ENCODE assay signal across 9 mouse cellular contexts in the genomic region with DNA sequence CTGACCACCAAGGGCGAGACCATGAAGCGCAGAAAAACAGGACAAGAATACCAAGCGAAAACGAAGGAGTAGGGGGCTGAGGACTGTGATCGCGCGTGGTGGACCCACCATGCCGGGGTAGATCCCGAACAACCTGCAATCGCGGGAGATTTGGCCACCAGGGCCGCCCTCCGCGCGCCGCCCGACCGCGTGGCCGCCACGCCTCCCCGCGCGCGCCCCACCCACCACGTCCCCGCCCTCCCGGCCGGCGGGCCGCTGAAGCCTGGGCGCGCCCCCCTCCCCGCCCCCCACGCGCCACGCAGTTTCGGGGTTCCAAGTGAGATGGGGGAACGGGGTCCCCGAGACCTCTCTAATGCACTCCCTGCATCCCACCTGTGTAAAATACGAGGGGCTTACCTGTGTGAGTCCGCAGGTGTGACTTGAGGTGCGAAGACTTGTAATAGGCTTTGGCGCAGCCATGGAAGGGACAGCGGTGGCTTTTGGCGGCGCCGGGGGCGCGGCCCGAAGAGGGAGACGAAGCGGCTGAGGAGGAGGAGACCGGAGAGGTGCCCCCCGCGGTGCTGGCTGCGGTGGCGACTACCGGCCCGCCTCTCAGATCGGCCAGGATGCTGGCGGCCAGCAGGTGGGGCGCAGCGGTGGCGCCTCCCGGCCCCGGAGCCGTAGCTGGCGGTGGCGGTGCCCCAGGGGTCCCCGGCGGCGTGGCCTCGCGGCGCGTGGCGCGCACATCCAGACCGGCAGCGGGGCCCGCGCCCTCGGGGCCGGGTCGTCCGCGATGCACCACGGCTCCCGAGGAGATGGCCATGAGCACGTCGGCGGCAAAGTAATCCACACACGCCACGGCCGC. TPM values are rescaled to one million over a fixed set of nuclear protein-coding genes. Genes with fewer than 3 reads are reported as not detected.
A peak's percentile ranks its signal among the peaks of the same experiment; 100 is the strongest.
DNase-seq lines count a peak whose midpoint lies in the region; ATAC-seq and TF ChIP-seq lines count a peak whose summit lies in the region.
"Had no signal": no experiment of that assay in that cellular context is flagged by ENCODE, and none has a peak within 500 bp of the region (broad histone marks: within the 10 kb centered on the region; RNA-seq: fewer than 3 reads in every experiment).

No protein-coding gene starts in this region.

- peak overlapping the region; percentile 87 for H3K4me2 ChIP-seq in forebrain, embryonic 16.5 days (ENCODE audit: low read length)
- H3K4me2 ChIP-seq in intestine, embryonic 14.5 days (ENCODE audit: low read length), result peak overlapping the region; percentile 87
- H3K4me2 ChIP-seq in liver, embryonic 16.5 days (ENCODE audit: low read depth, low read length), result peak overlapping the region; percentile 96

- peak overlapping the region; percentile 93 for H3K27ac ChIP-seq in bone marrow, adult 2 months (ENCODE audit: control insufficient read depth, insufficient read depth, low read depth, low read length, poor library complexity)
- H3K27ac ChIP-seq in forebrain, embryonic 16.5 days (ENCODE audit: low read length), result peak overlapping the region; percentile 89
- H3K27ac ChIP-seq in intestine, embryonic 14.5 days (ENCODE audit: low read depth), result peak overlapping the region; percentile 92
- H3K27ac ChIP-seq in liver, embryonic 16.5 days (ENCODE audit: low read length), result peak overlapping the region; percentile 98

- H3K4me3 ChIP-seq in bone marrow, adult 2 months (replicated peaks; ENCODE audit: control insufficient read depth, low read depth, low read length), result peak overlapping the region; percentile 89
- peak overlapping the region; percentile 70 for H3K4me3 ChIP-seq in forebrain, embryonic 16.5 days (replicated peaks; ENCODE audit: low read length)
- peak overlapping the region; percentile 81 for H3K4me3 ChIP-seq in intestine, embryonic 14.5 days (ENCODE audit: low read depth, low read length)
- peak overlapping the region; percentile 85 for H3K4me3 ChIP-seq in liver, embryonic 16.5 days (ENCODE audit: low read depth, low read length)

- DNase-seq in left cerebral cortex, adult 18-20 months (ENCODE audit: low spot score in 2 of 2), result peak; percentile 61 to 63
- no peak for DNase-seq in left cerebral cortex, adult 8-10 months (ENCODE audit: low spot score in 2 of 2)
- DNase-seq in intestine, embryonic 14.5 days (ENCODE audit: low spot score), result peak; percentile 86
- DNase-seq in retina, embryonic 14.5 days (ENCODE audit: low spot score), result peak; percentile 52
- DNase-seq in urinary bladder, postnatal 14 days (ENCODE audit: low spot score), result peak; percentile 65

- H3K36me3 ChIP-seq in forebrain, embryonic 16.5 days (ENCODE audit: control insufficient read depth, insufficient read depth), result no peaks in the 10 kb centered on the region
- no peaks in the 10 kb centered on the region for H3K36me3 ChIP-seq in intestine, embryonic 14.5 days (ENCODE audit: control insufficient read depth, insufficient read depth, low read length)
- H3K36me3 ChIP-seq in liver, embryonic 16.5 days (ENCODE audit: control insufficient read depth, insufficient read depth), result no peaks in the 10 kb centered on the region

- H3K9me3 ChIP-seq in forebrain, embryonic 16.5 days (ENCODE audit: control insufficient read depth, low read length), result no peaks in the 10 kb centered on the region
- no peaks in the 10 kb centered on the region for H3K9me3 ChIP-seq in intestine, embryonic 14.5 days (ENCODE audit: control insufficient read depth, low read length)
- no peaks in the 10 kb centered on the region for H3K9me3 ChIP-seq in liver, embryonic 16.5 days (replicated peaks; ENCODE audit: control insufficient read depth, low read length)

- no peak for TF ChIP-seq CTCF in bone marrow, adult 2 months (IDR thresholded peaks at IDR 0.05; ENCODE audit: control insufficient read depth, insufficient read depth, low read length)

- peak; percentile 0; the same call in 1 of the 2 replicates for ATAC-seq in forebrain, embryonic 16.5 days
- no peak for ATAC-seq in intestine, embryonic 14.5 days (replicated peaks; ENCODE audit: low FRiP score, low TSS enrichment, low read depth)
- peak; percentile 8; the same call in 1 of the 2 replicates for ATAC-seq in liver, embryonic 16.5 days (ENCODE audit: low read depth)

- TF ChIP-seq POLR2A in bone marrow, adult 2 months (IDR thresholded peaks at IDR 0.05; ENCODE audit: borderline replicate concordance, control insufficient read depth, low read depth, low read length), result no peak

- no peaks in the 10 kb centered on the region for H3K27me3 ChIP-seq in forebrain, embryonic 16.5 days (replicated peaks; ENCODE audit: control insufficient read depth, insufficient read depth, low read length)
- no peaks in the 10 kb centered on the region for H3K27me3 ChIP-seq in intestine, embryonic 14.5 days (replicated peaks; ENCODE audit: control insufficient read depth, insufficient read depth, low read length)
- H3K27me3 ChIP-seq in liver, embryonic 16.5 days (ENCODE audit: control insufficient read depth, insufficient read depth, low read depth, low read length), result no peaks in the 10 kb centered on the region

- WGBS in bone marrow, adult 2 months, result under 1% methylated on average over 84 of the region's 96 CpGs
- 0% methylated on average over 82 of the region's 96 CpGs for WGBS in forebrain, embryonic 16.5 days
- WGBS in intestine, embryonic 14.5 days, result under 1% methylated on average over 68 of the region's 96 CpGs
- WGBS in liver, embryonic 16.5 days (ENCODE audit: insufficient replicate concordance), result under 1% methylated on average over 85 of the region's 96 CpGs

- H3K9ac ChIP-seq in forebrain, embryonic 16.5 days (replicated peaks; ENCODE audit: low read depth, low read length), result peak overlapping the region; percentile 65
- H3K9ac ChIP-seq in intestine, embryonic 14.5 days (ENCODE audit: low read length), result peak overlapping the region; percentile 69
- peak overlapping the region; percentile 87 for H3K9ac ChIP-seq in liver, embryonic 16.5 days (ENCODE audit: low read depth, low read length)

- peaks cover 13% of the 10 kb centered on the region for H3K4me1 ChIP-seq in bone marrow, adult 2 months (ENCODE audit: control insufficient read depth, insufficient read depth, low read length)
- H3K4me1 ChIP-seq in forebrain, embryonic 16.5 days (replicated peaks; ENCODE audit: control insufficient read depth, insufficient read depth, low read length), result peaks cover 44% of the 10 kb centered on the region
- peaks cover 31% of the 10 kb centered on the region for H3K4me1 ChIP-seq in intestine, embryonic 14.5 days (replicated peaks; ENCODE audit: control insufficient read depth, insufficient read depth, low read length)
- H3K4me1 ChIP-seq in liver, embryonic 16.5 days (ENCODE audit: control insufficient read depth, low read depth, low read length), result peaks cover 65% of the 10 kb centered on the region

RNA-seq across cellular contexts. Expression of gene Klf16, which starts 0.5 kb away (rescaled TPM):
- total RNA-seq in left cerebral cortex, adult 18-20 months (2021), result 10 to 100 TPM; 54.8 to 68.7 TPM
- total RNA-seq in left cerebral cortex, adult 8-10 months (2022), result 10 to 100 TPM; 53.0 to 65.9 (median 61.2) TPM
- polyA plus RNA-seq in bone marrow, adult 2 months (2011; ENCODE audit: insufficient read depth, insufficient read length, low replicate concordance, missing spikeins), result 13.4 and 18.6 TPM in 2 replicates
- 9.2 and 10.1 TPM in 2 replicates for polyA plus RNA-seq in forebrain, embryonic 16.5 days (2015; fragmentation: Nextera tagmentation; extraction: Ambion mirVana)
- polyA plus RNA-seq in intestine, embryonic 14.5 days (2014; fragmentation: Nextera tagmentation; extraction: Ambion mirVana), result 9.7 and 12.1 TPM in 2 replicates
- polyA plus RNA-seq in liver, embryonic 16.5 days (2015; fragmentation: Nextera tagmentation; extraction: Ambion mirVana), result 9.6 and 10.7 TPM in 2 replicates

RNA-seq across cellular contexts. Expression of gene Abhd17a, which starts 13.6 kb away (rescaled TPM):
- 100 to 1,000 TPM; 179 to 185 TPM for total RNA-seq in left cerebral cortex, adult 18-20 months (2021)
- 100 to 1,000 TPM; 157 to 168 (median 166) TPM for total RNA-seq in left cerebral cortex, adult 8-10 months (2022)
- 44.4 and 53.1 TPM in 2 replicates for polyA plus RNA-seq in bone marrow, adult 2 months (2011; ENCODE audit: insufficient read depth, insufficient read length, low replicate concordance, missing spikeins)
- polyA plus RNA-seq in forebrain, embryonic 16.5 days (2015; fragmentation: Nextera tagmentation; extraction: Ambion mirVana), result 92.2 and 93.1 TPM in 2 replicates
- polyA plus RNA-seq in intestine, embryonic 14.5 days (2014; fragmentation: Nextera tagmentation; extraction: Ambion mirVana), result 99.4 and 114 TPM in 2 replicates
- polyA plus RNA-seq in liver, embryonic 16.5 days (2015; fragmentation: Nextera tagmentation; extraction: Ambion mirVana), result 31.4 and 35.9 TPM in 2 replicates

RNA-seq across cellular contexts. Expression of gene Rexo1, which starts 15.2 kb away (rescaled TPM):
- 10 to 100 TPM; 41.4 to 42.3 TPM for total RNA-seq in left cerebral cortex, adult 18-20 months (2021)
- total RNA-seq in left cerebral cortex, adult 8-10 months (2022), result 10 to 100 TPM; 40.7 to 46.6 (median 44.7) TPM
- 46.3 and 55.3 TPM in 2 replicates for polyA plus RNA-seq in bone marrow, adult 2 months (2011; ENCODE audit: insufficient read depth, insufficient read length, low replicate concordance, missing spikeins)
- polyA plus RNA-seq in forebrain, embryonic 16.5 days (2015; fragmentation: Nextera tagmentation; extraction: Ambion mirVana), result 28.1 and 30.3 TPM in 2 replicates
- polyA plus RNA-seq in intestine, embryonic 14.5 days (2014; fragmentation: Nextera tagmentation; extraction: Ambion mirVana), result 28.9 and 31.5 TPM in 2 replicates
- polyA plus RNA-seq in liver, embryonic 16.5 days (2015; fragmentation: Nextera tagmentation; extraction: Ambion mirVana), result 10.9 and 12.1 TPM in 2 replicates

RNA-seq across cellular contexts. Expression of gene Scamp4, which starts 26.1 kb away (rescaled TPM):
- 10 to 100 TPM; 49.1 to 50.5 TPM for total RNA-seq in left cerebral cortex, adult 18-20 months (2021)
- total RNA-seq in left cerebral cortex, adult 8-10 months (2022), result 10 to 100 TPM; 38.8 to 46.5 (median 43.1) TPM
- 12.9 and 17.2 TPM in 2 replicates for polyA plus RNA-seq in bone marrow, adult 2 months (2011; ENCODE audit: insufficient read depth, insufficient read length, low replicate concordance, missing spikeins)
- polyA plus RNA-seq in forebrain, embryonic 16.5 days (2015; fragmentation: Nextera tagmentation; extraction: Ambion mirVana), result 69.9 and 77.2 TPM in 2 replicates
- 108 and 111 TPM in 2 replicates for polyA plus RNA-seq in intestine, embryonic 14.5 days (2014; fragmentation: Nextera tagmentation; extraction: Ambion mirVana)
- 35.3 and 38.3 TPM in 2 replicates for polyA plus RNA-seq in liver, embryonic 16.5 days (2015; fragmentation: Nextera tagmentation; extraction: Ambion mirVana)

RNA-seq across cellular contexts. Expression of gene Adat3, which starts 26.1 kb away (rescaled TPM):
- 1 to 10 TPM; 2.3 to 6.4 TPM for total RNA-seq in left cerebral cortex, adult 18-20 months (2021)
- total RNA-seq in left cerebral cortex, adult 8-10 months (2022), result 1 to 10 TPM in 3 of 4 experiments, not detected in 1; 1.3 to 4.1 (median 3.4) TPM
- 2.2 and 3.2 TPM in 2 replicates for polyA plus RNA-seq in bone marrow, adult 2 months (2011; ENCODE audit: insufficient read depth, insufficient read length, low replicate concordance, missing spikeins)
- 6.4 and 6.7 TPM in 2 replicates for polyA plus RNA-seq in forebrain, embryonic 16.5 days (2015; fragmentation: Nextera tagmentation; extraction: Ambion mirVana)
- 9.2 and 10.1 TPM in 2 replicates for polyA plus RNA-seq in intestine, embryonic 14.5 days (2014; fragmentation: Nextera tagmentation; extraction: Ambion mirVana)
- 3.2 and 3.7 TPM in 2 replicates for polyA plus RNA-seq in liver, embryonic 16.5 days (2015; fragmentation: Nextera tagmentation; extraction: Ambion mirVana)
- total RNA-seq: neutrophil, adult 5-6 weeks had no signal

Comparison
In these comparisons a context has a peak if more than half of its experiments do, and no peak if none do; other contexts are left out.
1. DNase-seq: peak in left cerebral cortex, adult 18-20 months (2 of 2), intestine, embryonic 14.5 days (single experiment), retina, embryonic 14.5 days (single experiment) and urinary bladder, postnatal 14 days (single experiment); none in left cerebral cortex, adult 8-10 months (0 of 2).
2. Peak in every context shown above with its lines, with median percentiles within 50 percentile points of each other: H3K27ac ChIP-seq, H3K4me3 ChIP-seq, H3K4me2 ChIP-seq and H3K9ac ChIP-seq.